Mouse (Mus musculus): Measurements from ENCODE around the gene Nit1. TPM values are rescaled to one million over a fixed set of nuclear protein-coding genes. Genes with fewer than 3 reads are reported as not detected.

The Nit1 gene
- total and polyA plus RNA-seq, 3 experiments = 39.5 to 51.4 (median 40.8) TPM

DNA sequence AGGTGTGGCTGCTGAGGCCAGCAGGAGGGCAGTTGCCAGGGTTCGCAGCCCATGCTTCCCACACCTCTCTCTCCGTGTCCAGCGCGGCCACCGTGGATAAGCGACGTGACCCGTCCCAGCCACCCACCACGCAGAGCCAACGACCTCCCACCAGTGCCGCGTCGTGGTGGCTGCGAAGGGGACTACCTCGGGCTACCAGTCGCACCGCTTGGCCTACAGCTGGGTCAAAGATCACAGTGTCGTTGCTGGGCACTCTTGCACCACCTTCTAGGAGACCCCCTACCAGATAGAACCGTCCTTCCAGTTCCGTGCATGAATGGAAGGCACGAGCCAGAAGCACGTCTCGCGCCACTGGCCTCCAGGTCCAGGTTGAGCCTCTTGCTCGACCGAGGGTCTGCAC is 14.8 kb upstream of the Nit1 start:
- no peak overlapping the region for H3K9ac ChIP-seq (ENCODE audit: insufficient read depth, low read depth)
- dilution Hi-C loops (cut with MboI; ENCODE audit: extremely low pct_ligation_motif_present, extremely low pct_unique_long_range_greater_than_20kb, low sequenced_read_pairs) = no loop called here
- H3K79me2 ChIP-seq (replicated peaks; ENCODE audit: control insufficient read depth, extremely low read depth, insufficient read depth, poor library complexity, severe bottlenecking) = 0 out of 2 replicates have a peak, but pooled peaks cover 2% of the 10 kb centered on the region
- no peak overlapping the region for H3K4me3 ChIP-seq (replicated peaks in 1 of 3; ENCODE audit: low read depth in 2 of 3, low read length in 2 of 3, poor library complexity in 1 of 3)
- H3K4me1 ChIP-seq (ENCODE audit: control insufficient read depth in 1 of 2, insufficient read depth in 2 of 2) = peaks cover 0 to 5% of the 10 kb centered on the region in 2 experiments; a peak in 1 of 4 replicates
- H3K27ac ChIP-seq (ENCODE audit: insufficient read depth, low read depth) = no peak overlapping the region
- no peaks in the 10 kb centered on the region for H3K27me3 ChIP-seq (replicated peaks)
- in situ Hi-C loops (cut with MboI; ENCODE audit: low pct_ligation_motif_present, low pct_unique_long_range_greater_than_20kb, low sequenced_read_pairs) = loop anchor here (5.0 kb wide), 1 partner anchor 117 kb away; no protein-coding TSS in a partner anchor
- H3K36me3 ChIP-seq (replicated peaks in 1 of 2; ENCODE audit: control insufficient read depth in 1 of 2, insufficient read depth in 1 of 2, low read length in 1 of 2) = peaks cover 30 to 55% of the 10 kb centered on the region in 2 experiments
- DNase-seq (ENCODE audit: extremely low read depth) = no peak
- H3K9me3 ChIP-seq (replicated peaks; ENCODE audit: low read length) = peaks cover 6% of the 10 kb centered on the region
- H3K4me2 ChIP-seq (ENCODE audit: insufficient read depth, low read depth, poor library complexity, severe bottlenecking) = no peak overlapping the region
- no peak for TF ChIP-seq MAFK (IDR thresholded peaks at IDR 0.05; ENCODE audit: insufficient replicate concordance, low read length)
- no peak for TF ChIP-seq ZKSCAN1 (IDR thresholded peaks at IDR 0.05; ENCODE audit: borderline replicate concordance, low read depth, low read length)
- TF ChIP-seq SMC3 (IDR thresholded peaks at IDR 0.05; ENCODE audit: low read depth, low read length) = no peak
- no peak for TF ChIP-seq JUN (IDR thresholded peaks at IDR 0.05; ENCODE audit: insufficient read depth, low read depth, low read length)
- TF ChIP-seq USF1 (IDR thresholded peaks at IDR 0.05; ENCODE audit: low read depth, low read length) = no peak

DNA sequence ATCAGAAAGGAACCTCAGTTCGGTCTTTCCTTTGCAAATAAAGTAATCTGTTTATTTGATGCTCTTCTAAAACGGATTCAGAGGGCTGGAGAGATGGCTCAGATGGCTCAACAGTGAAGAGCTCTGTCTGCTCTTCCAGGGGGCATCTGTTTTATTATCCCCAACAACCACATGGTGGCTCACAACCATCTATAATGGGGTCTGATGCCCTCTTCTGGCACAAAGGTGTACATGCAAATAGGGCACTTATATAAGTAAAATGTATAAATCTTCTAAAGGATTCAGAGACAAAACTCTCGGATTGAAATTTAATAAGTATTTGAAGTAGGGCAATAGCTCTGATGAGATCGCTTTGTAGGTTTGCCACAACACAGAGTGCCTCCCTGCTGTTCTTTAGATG is 13.0 kb upstream of the Nit1 start:
- Histone ChIP-seq H3K36me3 (replicated peaks in 1 of 2; ENCODE audit: control insufficient read depth in 1 of 2, insufficient read depth in 1 of 2, low read length in 1 of 2) (peaks cover 32 to 65% of the 10 kb centered on the region in 2 experiments), H3K4me2 (ENCODE audit: insufficient read depth, low read depth, poor library complexity, severe bottlenecking) (no peak overlapping the region), H3K9ac (ENCODE audit: insufficient read depth, low read depth) (no peak overlapping the region), H3K4me1 (ENCODE audit: control insufficient read depth in 1 of 2, insufficient read depth in 2 of 2) (peaks cover 0 to 5% of the 10 kb centered on the region in 2 experiments; a peak in 1 of 4 replicates), H3K27me3 (replicated peaks) (no peaks in the 10 kb centered on the region), H3K4me3 (replicated peaks in 1 of 3; ENCODE audit: low read depth in 2 of 3, low read length in 2 of 3, poor library complexity in 1 of 3) (no peak overlapping the region), H3K9me3 (replicated peaks; ENCODE audit: low read length) (peaks cover 6% of the 10 kb centered on the region), H3K27ac (ENCODE audit: insufficient read depth, low read depth) (no peak overlapping the region), H3K79me2 (replicated peaks; ENCODE audit: control insufficient read depth, extremely low read depth, insufficient read depth, poor library complexity, severe bottlenecking) (peaks cover 16% of the 10 kb centered on the region)
- TF ChIP-seq NRF1 (IDR thresholded peaks at IDR 0.05; ENCODE audit: low read depth, low read length) = no peak
- TF ChIP-seq TCF12 (IDR thresholded peaks at IDR 0.05; ENCODE audit: low read depth, low read length) = 0 out of 2 replicates have a peak, but pooled peaks have one; percentile 10
- peak; percentile 40 for TF ChIP-seq RAD21 (IDR thresholded peaks at IDR 0.05; ENCODE audit: low read depth, low read length)
- no peak for TF ChIP-seq GABPA (IDR thresholded peaks at IDR 0.05; ENCODE audit: insufficient replicate concordance, low read depth, low read length)
- no peak for TF ChIP-seq TBP (conservative IDR thresholded peaks at IDR 0.05; ENCODE audit: low read depth, low read length)
- TF ChIP-seq JUN (IDR thresholded peaks at IDR 0.05; ENCODE audit: insufficient read depth, low read depth, low read length) = no peak
- TF ChIP-seq NELFE (IDR thresholded peaks at IDR 0.05; ENCODE audit: low read depth, low read length) = peak; percentile 26; the same call in 1 of the 2 replicates
- TF ChIP-seq SMC3 (IDR thresholded peaks at IDR 0.05; ENCODE audit: low read depth, low read length) = peak; percentile 71
- TF ChIP-seq ZC3H11A (IDR thresholded peaks at IDR 0.05; ENCODE audit: low read depth, low read length) = no peak
- TF ChIP-seq EP300 (IDR thresholded peaks at IDR 0.05; ENCODE audit: low read length) = no peak
- no peak for TF ChIP-seq BHLHE40 (IDR thresholded peaks at IDR 0.05; ENCODE audit: low read depth, low read length)
- TF ChIP-seq MYC (IDR thresholded peaks at IDR 0.05; ENCODE audit: low read depth, low read length) = no peak
- TF ChIP-seq MEF2A (IDR thresholded peaks at IDR 0.05; ENCODE audit: borderline replicate concordance, low read depth, low read length) = no peak
- no peak for TF ChIP-seq UBTF (IDR thresholded peaks at IDR 0.05; ENCODE audit: low read depth, low read length)
- TF ChIP-seq MXI1 (IDR thresholded peaks at IDR 0.05; ENCODE audit: low read depth, low read length) = no peak
- TF ChIP-seq CTCF (conservative IDR thresholded peaks at IDR 0.05 in 1 of 2, IDR thresholded peaks at IDR 0.05 in 1 of 2; ENCODE audit: low read depth in 2 of 2, low read length in 2 of 2) = peak; percentile 41 to 96; a peak in 3 of 4 replicates
- TF ChIP-seq CHD2 (IDR thresholded peaks at IDR 0.05; ENCODE audit: low read length) = no peak
- no peak for TF ChIP-seq ETS1 (conservative IDR thresholded peaks at IDR 0.05; ENCODE audit: low read depth, low read length)
- TF ChIP-seq ZMIZ1 (IDR thresholded peaks at IDR 0.05; ENCODE audit: low read depth, low read length) = no peak
- TF ChIP-seq MAX (IDR thresholded peaks at IDR 0.05; ENCODE audit: low read length) = 0 out of 2 replicates have a peak, but pooled peaks have one; percentile 24
- 0 out of 2 replicates have a peak, but pooled peaks have one; percentile 38 for TF ChIP-seq ZNF384 (IDR thresholded peaks at IDR 0.05; ENCODE audit: low read depth, low read length)
- peak; percentile 41 for DNase-seq (ENCODE audit: extremely low read depth)
- in situ Hi-C loops (cut with MboI; ENCODE audit: low pct_ligation_motif_present, low pct_unique_long_range_greater_than_20kb, low sequenced_read_pairs) = no loop called here
- dilution Hi-C loops (cut with MboI; ENCODE audit: extremely low pct_ligation_motif_present, extremely low pct_unique_long_range_greater_than_20kb, low sequenced_read_pairs) = no loop called here
